Mouse (Mus musculus) thymus, adult 2 months (tissue): ENCODE data around the gene Smarca5. TPM values are rescaled to one million over a fixed set of nuclear protein-coding genes. Genes with fewer than 3 reads are reported as not detected.

ENCODE experiments used
- DNase-seq: peaks from one replicate; pipeline ENCODE4 v3.0.0; 2021
- H3K27ac ChIP-seq: fragments of 200-500 bp; 2 replicates; pipeline ENCODE4 v1.5.1; 2012; ENCODE audit warnings: low read length, control low read depth; ENCODE audit not compliant: control insufficient read depth, insufficient read depth
- H3K27me3 ChIP-seq: fragments of 200-500 bp; 2 replicates; pipeline ENCODE4 v1.6.1; 2012; ENCODE audit warnings: mild to moderate bottlenecking, low read length, moderate library complexity, mixed read lengths; ENCODE audit not compliant: control insufficient read depth, insufficient read depth
- H3K36me3 ChIP-seq: fragments of 200-500 bp; 2 replicates; pipeline ENCODE4 v1.6.1; 2012; ENCODE audit warnings: mild to moderate bottlenecking, low read length, moderate library complexity; ENCODE audit not compliant: control insufficient read depth, insufficient read depth
- H3K4me1 ChIP-seq: fragments of 200-500 bp; replicated peaks from 2 replicates; pipeline ENCODE4 v1.6.1; 2012; ENCODE audit warnings: low read length; ENCODE audit not compliant: control insufficient read depth, insufficient read depth
- H3K4me3 ChIP-seq: fragments of 200-500 bp; 2 replicates; pipeline ENCODE4 v1.5.1; 2012; ENCODE audit warnings: mild to moderate bottlenecking, low read length, control low read depth, moderate library complexity; ENCODE audit not compliant: control insufficient read depth, insufficient read depth
- CTCF ChIP-seq: fragments of 200-500 bp; IDR thresholded peaks from 2 replicates; pipeline ENCODE4 v1.5.1; 2012; ENCODE audit warnings: mild to moderate bottlenecking, control low read depth, low read length, moderate library complexity, borderline replicate concordance; ENCODE audit not compliant: control insufficient read depth, poor library complexity, insufficient read depth; ENCODE audit errors: extremely low read depth
- POLR2A ChIP-seq: fragments of 200-500 bp; IDR thresholded peaks from 2 replicates; pipeline ENCODE4 v1.6.1; 2012; ENCODE audit warnings: mild to moderate bottlenecking, low read length, control low read depth, moderate library complexity; ENCODE audit not compliant: control insufficient read depth, poor library complexity, insufficient read depth; ENCODE audit errors: extremely low read depth
- WGBS: fragments of 180-500 bp; shearing (Covaris S2); methylation state at CpG from one replicate; pipeline ENCODE4 v1.1.7; 2018; 5-methylcytosine and 5-hydroxymethylcytosine counted together
- polyA plus RNA-seq: library from polyadenylated mRNA; depleted of rRNA; stranded (reverse); fragments of >200 nt; gene quantifications from 2 replicates; pipeline ENCODE4 v1.2.3, GENCODE M21; 2012

Smarca5 gene
- polyA plus RNA-seq, 1 experiment: 14.9 TPM

DNA sequence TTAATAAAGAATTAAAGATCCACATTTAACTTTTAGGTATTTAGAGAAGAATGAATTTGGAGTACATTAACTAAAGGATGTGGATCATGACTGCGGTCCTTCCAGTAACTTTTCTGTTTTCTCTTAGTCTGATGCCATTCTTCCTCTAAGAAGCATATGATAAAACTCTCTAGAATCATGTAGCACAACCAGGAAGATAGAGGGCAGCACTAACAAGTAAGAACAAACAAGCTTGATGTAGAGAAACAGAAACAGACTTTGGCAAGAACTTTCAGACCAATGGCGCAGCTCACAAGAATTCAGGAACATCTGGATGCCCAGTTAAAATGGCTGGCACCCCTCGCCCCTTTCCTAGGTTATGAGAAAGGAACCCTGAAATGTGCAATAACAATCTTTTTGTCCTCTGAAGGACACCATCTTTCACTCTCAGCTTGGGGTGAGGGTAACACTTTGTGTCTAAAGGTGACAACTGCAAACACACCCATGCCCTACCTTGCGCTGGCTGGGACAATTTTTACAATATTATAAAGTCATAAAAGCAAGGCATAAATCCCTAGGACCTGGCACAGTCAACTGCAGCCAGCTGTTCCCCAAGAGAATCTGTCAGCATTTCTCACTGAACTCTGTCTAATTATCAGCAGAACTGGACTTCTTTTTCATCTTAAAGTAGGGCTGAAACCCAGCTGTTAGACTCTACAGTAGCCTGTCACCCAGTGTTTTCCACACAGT is 33.6 kb upstream of the Smarca5 start:
- no peak for TF ChIP-seq POLR2A
- TF ChIP-seq CTCF: no peak
- no peaks in the 10 kb centered on the region for H3K27me3 ChIP-seq
- H3K4me1 ChIP-seq: no peaks in the 10 kb centered on the region
- no peak overlapping the region for H3K27ac ChIP-seq
- no peak overlapping the region for H3K4me3 ChIP-seq
- WGBS: 91% methylated on average over 4 of the region's 4 CpGs
- DNase-seq: no peak
- H3K36me3 ChIP-seq: no peaks in the 10 kb centered on the region

DNA sequence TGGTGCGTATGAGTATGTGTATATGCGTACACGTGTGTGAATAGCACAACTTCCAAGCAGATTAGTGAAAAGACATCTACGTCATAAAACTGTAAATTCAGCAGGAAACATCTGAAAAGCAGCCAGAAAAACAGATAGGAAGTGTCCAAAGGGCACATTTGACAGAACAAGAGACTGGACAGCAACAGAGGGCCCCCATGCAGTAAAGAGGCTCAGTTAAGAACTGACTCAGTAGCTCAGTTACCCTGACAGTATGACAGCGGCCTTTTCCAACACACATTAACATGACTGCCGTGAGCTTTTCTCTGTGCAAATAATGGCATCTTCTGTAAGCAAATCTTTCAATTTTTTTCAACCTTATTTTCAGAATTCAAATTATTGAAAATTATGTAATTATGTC is 29.2 kb upstream of the Smarca5 start:
- H3K36me3 ChIP-seq: no peaks in the 10 kb centered on the region
- no peak for DNase-seq
- H3K27ac ChIP-seq: no peak overlapping the region
- H3K4me1 ChIP-seq: no peaks in the 10 kb centered on the region
- no peak overlapping the region for H3K4me3 ChIP-seq
- H3K27me3 ChIP-seq: no peaks in the 10 kb centered on the region
- 99% methylated on average over 6 of the region's 6 CpGs for WGBS
- TF ChIP-seq POLR2A (no peak), CTCF (no peak)

DNA sequence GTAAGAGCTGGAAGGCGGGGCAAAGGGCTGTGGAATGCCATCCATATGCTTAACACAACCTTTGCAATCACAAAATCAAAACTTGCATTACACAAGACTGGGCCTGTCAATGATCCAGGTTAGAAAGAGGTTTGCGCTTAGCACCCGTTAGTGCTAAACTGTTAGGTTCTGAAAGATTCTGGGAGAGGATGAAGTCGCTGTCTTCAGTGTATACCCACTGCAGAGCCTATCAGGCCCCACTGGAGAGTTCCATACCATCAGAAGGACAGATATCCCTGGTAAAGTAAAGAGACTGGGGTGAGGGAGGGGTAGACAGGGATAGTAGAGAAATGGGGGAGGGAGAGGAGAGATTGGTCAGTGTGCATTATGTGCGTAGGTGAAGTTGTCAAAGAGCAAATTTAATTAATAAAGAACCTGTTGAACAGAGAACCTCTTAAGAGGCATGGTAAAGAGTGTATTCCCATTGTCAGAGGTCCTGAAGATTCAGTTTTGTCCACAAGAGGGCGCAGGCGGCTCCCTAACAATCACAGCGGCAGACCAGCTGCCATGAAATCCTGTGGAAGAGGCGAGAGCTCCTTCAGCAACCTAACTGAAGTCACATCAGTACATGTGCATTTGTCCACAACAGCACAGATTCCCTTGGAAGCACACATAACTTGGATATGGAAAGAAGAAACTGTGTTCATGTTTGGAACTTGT is 13.9 kb upstream of the Smarca5 start:
- Histone ChIP-seq H3K4me3 (no peak overlapping the region), H3K27me3 (no peaks in the 10 kb centered on the region), H3K27ac (no peak overlapping the region), H3K4me1 (no peaks in the 10 kb centered on the region), H3K36me3 (no peaks in the 10 kb centered on the region)
- DNase-seq: peak; percentile 74
- TF ChIP-seq POLR2A (no peak), CTCF (peak; percentile 73; the same call in 1 of the 2 replicates)
- 40% methylated on average over 9 of the region's 9 CpGs for WGBS

DNA sequence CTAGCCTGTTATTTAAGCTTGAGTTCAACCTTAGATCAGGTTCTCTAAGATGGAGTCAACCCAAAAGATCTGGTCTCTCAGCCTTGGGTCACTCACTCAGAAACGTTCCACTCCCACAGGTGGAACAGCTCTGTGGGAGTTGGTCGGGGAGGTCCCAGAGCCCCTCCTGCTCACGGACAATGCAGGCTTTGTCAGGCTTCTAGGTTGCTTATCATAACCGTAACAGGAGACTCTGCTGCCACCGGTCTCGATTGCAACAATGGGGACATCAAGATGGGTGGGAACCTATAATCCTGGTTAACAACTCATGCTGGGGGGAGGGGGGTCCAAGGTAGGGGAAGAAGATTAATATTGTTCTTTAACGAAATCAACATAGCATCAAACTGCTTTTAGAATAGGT is 13.1 kb upstream of the Smarca5 start:
- TF ChIP-seq CTCF (no peak), POLR2A (no peak)
- Histone ChIP-seq H3K4me3 (no peak overlapping the region), H3K36me3 (no peaks in the 10 kb centered on the region), H3K27me3 (no peaks in the 10 kb centered on the region), H3K4me1 (no peaks in the 10 kb centered on the region), H3K27ac (no peak overlapping the region)
- WGBS: 84% methylated on average over 7 of the region's 7 CpGs
- no peak for DNase-seq

DNA sequence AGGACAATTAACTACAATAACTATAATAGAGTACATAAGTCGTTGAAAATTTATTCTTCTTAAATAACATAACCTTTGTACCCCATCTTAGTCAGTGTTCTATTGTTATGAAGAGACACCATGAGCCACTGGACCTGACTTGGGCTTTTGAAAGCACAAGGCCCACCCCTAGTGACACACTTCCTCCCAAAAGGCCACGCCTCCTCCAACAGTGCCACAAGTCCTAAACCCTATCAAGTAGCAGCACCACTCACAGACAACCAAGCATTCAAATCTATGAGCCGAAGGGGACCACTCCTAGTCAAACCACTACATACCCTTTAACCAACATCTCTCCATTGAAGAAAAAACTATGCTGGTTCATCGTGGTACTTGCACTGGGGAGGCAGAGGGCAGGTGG is 9.8 kb upstream of the Smarca5 start:
- Histone ChIP-seq H3K27me3 (no peaks in the 10 kb centered on the region), H3K27ac (no peak overlapping the region), H3K4me1 (no peaks in the 10 kb centered on the region), H3K4me3 (no peak overlapping the region), H3K36me3 (no peaks in the 10 kb centered on the region)
- DNase-seq: no peak
- 95% methylated on average over 4 of the region's 4 CpGs for WGBS
- no peak for TF ChIP-seq CTCF
- no peak for TF ChIP-seq POLR2A

DNA sequence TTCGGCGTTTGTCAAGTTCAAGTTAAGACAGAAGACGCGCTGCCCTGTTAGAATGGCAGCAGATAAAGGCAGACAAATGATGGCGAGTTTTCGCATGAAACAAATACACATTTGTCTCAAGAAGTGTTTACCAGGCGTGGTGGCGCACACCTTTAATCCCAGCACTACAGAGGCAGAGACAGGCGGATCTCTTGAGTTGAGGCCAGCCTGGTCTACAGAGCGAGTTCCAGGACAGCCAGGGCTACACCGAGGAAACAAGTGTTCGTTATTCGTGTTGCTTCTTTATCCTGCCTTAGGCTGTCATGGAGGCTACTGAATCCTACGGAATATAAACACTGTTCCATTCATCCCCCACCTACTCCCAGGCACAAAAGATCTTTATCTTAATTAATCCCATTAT is 635 bp upstream of the Smarca5 start:
- DNase-seq: no peak
- TF ChIP-seq CTCF: no peak
- no peak for TF ChIP-seq POLR2A
- Histone ChIP-seq H3K27ac (peak overlapping the region; percentile 85), H3K27me3 (no peaks in the 10 kb centered on the region), H3K4me3 (peak overlapping the region; percentile 45), H3K4me1 (peaks cover 8% of the 10 kb centered on the region), H3K36me3 (peaks cover 4% of the 10 kb centered on the region; the same call in 1 of the 2 replicates)
- 20% methylated on average over 14 of the region's 14 CpGs for WGBS
